Mouse (Mus musculus): ENCODE measurements at regions not wholly inside any gene's neighbourhood (a gene's known extent, or its start where the extent isn't known, plus 50 kb on each side); places are given as distances from the start of the nearest gene placed in this dataset.
"Not testable (repeated sequence)": the region's sequence is repeated elsewhere in the genome, so short reads cannot be mapped to it uniquely, and the experiment has no call there.

DNA sequence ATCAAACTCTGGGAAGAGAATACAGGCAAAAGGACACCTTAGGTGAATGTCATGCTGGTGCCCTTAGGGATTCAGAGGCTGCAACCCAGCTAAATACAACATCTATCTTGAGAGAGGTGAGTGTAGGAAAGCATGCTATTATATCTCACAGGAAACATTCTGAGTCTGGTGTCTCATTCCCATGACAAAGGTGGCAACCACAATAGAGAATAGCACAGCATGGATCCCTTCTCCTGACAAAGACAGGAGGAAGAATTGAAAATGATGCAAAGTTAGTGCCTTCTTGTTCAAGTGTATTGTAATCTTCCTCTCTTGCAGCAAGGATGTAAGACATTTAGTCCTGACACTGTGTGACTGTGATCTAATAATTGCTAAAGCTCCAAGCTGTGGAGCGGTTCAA, 532.8 kb downstream of the Tfec start:
- Histone ChIP-seq H3K4me2 (ENCODE audit: low read depth, low read length) (no peak overlapping the region), H3K9ac (ENCODE audit: low read length) (no peak overlapping the region), H3K4me1 (replicated peaks; ENCODE audit: control insufficient read depth, insufficient read depth, low read length) (no peaks in the 10 kb centered on the region), H3K9me3 (ENCODE audit: control insufficient read depth, low read length) (no peaks in the 10 kb centered on the region), H3K27ac (ENCODE audit: low read length) (no peak overlapping the region), H3K4me3 (ENCODE audit: low read length) (no peak overlapping the region), H3K27me3 (ENCODE audit: control insufficient read depth, insufficient read depth, low read depth, low read length) (no peaks in the 10 kb centered on the region), H3K36me3 (ENCODE audit: control insufficient read depth, insufficient read depth, low read length) (no peaks in the 10 kb centered on the region)
- 92% methylated on average over 1 of the region's 1 CpGs for WGBS
- ATAC-seq (ENCODE audit: low read depth): no peak

DNA sequence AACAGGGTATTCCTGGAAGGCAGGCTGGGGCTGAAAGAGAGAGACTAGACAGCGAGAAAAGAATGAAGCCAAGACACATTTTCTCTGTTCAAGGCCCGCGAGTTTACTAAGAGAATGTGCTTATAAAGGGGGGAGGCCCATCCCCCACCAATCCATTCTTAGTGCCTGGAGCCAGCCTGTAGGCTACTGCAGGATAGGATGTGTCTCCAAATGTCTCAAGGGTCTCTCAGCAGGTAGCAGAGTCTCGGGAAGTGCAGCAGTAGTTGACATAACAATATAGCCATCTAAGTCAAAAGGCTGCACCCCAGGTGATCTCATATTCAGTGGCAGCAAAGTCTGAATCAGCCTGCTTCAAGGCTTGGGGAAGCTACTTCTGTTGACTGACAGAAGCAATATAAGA, 536.2 kb downstream of the Tfec start:
- Histone ChIP-seq H3K9me3 (ENCODE audit: control insufficient read depth, low read length) (no peaks in the 10 kb centered on the region), H3K27me3 (ENCODE audit: control insufficient read depth, insufficient read depth, low read depth, low read length) (no peaks in the 10 kb centered on the region), H3K36me3 (ENCODE audit: control insufficient read depth, insufficient read depth, low read length) (no peaks in the 10 kb centered on the region), H3K4me1 (replicated peaks; ENCODE audit: control insufficient read depth, insufficient read depth, low read length) (no peaks in the 10 kb centered on the region), H3K9ac (ENCODE audit: low read length) (no peak overlapping the region), H3K4me2 (ENCODE audit: low read depth, low read length) (no peak overlapping the region), H3K27ac (ENCODE audit: low read length) (no peak overlapping the region), H3K4me3 (ENCODE audit: low read length) (no peak overlapping the region)
- WGBS: 66% methylated on average over 4 of the region's 4 CpGs
- ATAC-seq (ENCODE audit: low read depth): no peak

DNA sequence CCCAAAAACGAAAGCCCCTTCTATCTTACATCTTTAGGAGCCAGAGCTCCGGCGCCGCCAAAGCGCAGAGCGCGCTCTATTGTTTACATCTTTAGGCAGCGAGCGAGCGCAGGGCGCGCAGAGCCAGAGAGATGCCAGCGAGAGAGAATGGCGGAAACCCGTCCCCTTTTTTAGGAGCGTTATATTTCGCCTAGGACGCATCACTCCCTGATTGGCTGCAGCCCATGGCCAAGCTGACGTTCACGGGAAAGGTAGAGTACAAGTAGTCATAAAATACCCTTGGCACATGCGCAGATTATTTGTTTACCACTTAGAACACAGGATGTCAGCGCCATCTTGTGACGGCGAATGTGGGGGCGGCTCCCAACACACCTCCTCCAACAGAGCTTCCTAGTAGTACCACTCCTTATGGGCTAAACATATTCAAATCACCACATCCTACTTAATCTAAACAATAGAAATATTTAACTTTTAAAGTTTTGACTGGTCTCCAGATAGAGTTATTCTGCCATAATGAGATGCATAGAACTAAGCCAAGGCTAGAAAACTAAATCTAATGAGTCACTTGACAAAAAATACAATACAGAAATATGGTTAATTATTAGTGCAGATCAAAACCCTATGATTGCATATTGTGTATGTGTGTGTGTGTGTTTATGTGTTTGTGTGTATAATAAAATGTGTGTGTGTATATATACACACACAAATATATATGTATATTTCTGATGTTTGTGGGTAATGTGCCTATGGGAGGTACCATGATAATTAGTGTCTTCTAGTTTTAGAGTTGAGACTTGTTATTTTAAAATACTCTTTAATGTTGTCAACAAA, 538.1 kb downstream of the Tfec start:
- H3K4me2 ChIP-seq (ENCODE audit: low read depth, low read length): peak overlapping the region; percentile 39; the same call in 1 of the 2 replicates
- peak; percentile 73 for ATAC-seq (ENCODE audit: low read depth)
- WGBS: 44% methylated on average over 9 of the region's 25 CpGs
- H3K36me3 ChIP-seq (ENCODE audit: control insufficient read depth, insufficient read depth, low read length); H3K9ac ChIP-seq (ENCODE audit: low read length); H3K27me3 ChIP-seq (ENCODE audit: control insufficient read depth, insufficient read depth, low read depth, low read length); H3K4me1 ChIP-seq (replicated peaks; ENCODE audit: control insufficient read depth, insufficient read depth, low read length); H3K9me3 ChIP-seq (ENCODE audit: control insufficient read depth, low read length); H3K27ac ChIP-seq (ENCODE audit: low read length): not testable (repeated sequence)
- H3K4me3 ChIP-seq (ENCODE audit: low read length): peak overlapping the region; percentile 28

DNA sequence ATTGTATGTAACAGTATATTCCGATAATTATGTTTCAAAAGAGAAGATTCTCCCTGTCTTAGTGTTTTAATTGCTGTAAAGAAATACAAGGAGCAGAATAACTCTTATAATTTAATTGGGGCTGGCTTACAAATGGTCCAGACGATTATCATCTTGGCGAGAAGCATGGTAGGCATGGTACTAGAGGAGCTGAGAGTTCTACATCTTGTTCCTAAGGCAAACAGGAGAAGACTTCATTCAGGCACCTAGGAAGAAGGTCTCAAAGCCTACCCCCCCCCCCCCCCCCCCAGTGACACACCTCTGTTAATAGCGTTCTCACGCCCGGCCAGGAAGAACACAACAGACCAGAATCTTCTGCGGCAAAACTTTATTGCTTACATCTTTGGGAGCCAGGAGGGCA, 538.8 kb downstream of the Tfec start:
- Histone ChIP-seq H3K4me3 (ENCODE audit: low read length) (peak overlapping the region; percentile 28), H3K27ac (ENCODE audit: low read length) (no peak overlapping the region), H3K4me2 (ENCODE audit: low read depth, low read length) (peak overlapping the region; percentile 39), H3K27me3 (ENCODE audit: control insufficient read depth, insufficient read depth, low read depth, low read length) (no peaks in the 10 kb centered on the region), H3K9ac (ENCODE audit: low read length) (0 out of 2 replicates have a peak overlapping the region, but pooled peaks have one; percentile 39), H3K36me3 (ENCODE audit: control insufficient read depth, insufficient read depth, low read length) (no peaks in the 10 kb centered on the region), H3K9me3 (ENCODE audit: control insufficient read depth, low read length) (no peaks in the 10 kb centered on the region), H3K4me1 (replicated peaks; ENCODE audit: control insufficient read depth, insufficient read depth, low read length) (no peaks in the 10 kb centered on the region)
- 74% methylated on average over 4 of the region's 7 CpGs for WGBS
- ATAC-seq (ENCODE audit: low read depth): no peak

DNA sequence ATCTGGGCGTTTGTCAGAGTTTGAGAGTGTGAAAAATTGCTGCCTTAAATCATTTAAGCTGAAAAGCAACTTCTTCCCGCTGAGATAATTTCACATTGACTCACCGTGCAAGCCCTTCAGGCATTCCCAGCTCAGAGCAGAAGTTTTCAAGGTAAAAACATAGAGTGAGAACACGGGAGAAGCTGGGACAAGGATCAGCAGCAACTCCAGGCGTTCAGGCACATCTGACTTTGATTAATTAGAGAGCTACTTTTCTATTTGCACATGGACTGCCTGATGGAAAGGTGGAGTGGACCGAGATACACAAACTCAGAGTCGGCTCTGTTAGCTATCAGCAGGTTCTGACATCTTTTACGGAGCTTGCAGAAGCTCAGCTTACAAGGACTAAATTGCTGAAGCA, 564.6 kb downstream of the Tfec start:
- Histone ChIP-seq H3K4me3 (ENCODE audit: low read length) (no peak overlapping the region), H3K4me1 (replicated peaks; ENCODE audit: control insufficient read depth, insufficient read depth, low read length) (no peaks in the 10 kb centered on the region)
- ATAC-seq (ENCODE audit: low read depth): no peak

DNA sequence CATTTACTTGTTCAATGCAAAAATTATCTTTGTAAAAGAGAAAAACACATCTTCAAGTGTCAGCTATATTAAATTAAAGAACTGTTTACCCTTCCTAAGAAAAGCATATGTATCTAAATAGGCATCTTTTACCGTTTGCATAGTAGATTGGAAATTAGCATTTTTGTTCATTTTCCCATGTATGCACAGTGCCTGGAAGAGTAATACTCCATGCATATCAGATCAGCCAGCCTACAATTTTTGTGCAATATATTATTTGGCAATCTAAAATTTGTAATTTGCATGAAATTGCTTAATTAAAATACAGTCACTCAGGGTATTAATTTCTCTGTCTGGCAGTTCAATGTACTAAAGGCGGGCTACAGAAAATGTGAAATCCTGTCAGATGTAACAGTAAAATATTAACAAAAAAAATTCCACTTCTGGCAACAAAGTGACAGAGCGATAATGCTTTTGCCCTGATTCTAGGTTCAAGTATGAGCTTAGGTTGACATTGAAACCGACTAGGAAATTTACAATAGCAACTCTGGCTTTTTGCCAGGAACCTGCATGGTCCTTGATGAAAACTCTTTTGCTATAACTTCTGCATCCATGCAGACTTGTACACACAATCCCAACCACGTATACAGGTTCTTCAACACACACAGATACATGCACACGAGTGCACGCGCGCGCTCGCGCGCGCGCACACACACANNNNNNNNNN, 583.8 kb downstream of the Tfec start:
- Histone ChIP-seq H3K9me3 (ENCODE audit: control insufficient read depth, low read length) (no peaks in the 10 kb centered on the region), H3K27ac (ENCODE audit: low read length) (no peak overlapping the region), H3K4me2 (ENCODE audit: low read depth, low read length) (no peak overlapping the region), H3K27me3 (ENCODE audit: control insufficient read depth, insufficient read depth, low read depth, low read length) (no peaks in the 10 kb centered on the region), H3K9ac (ENCODE audit: low read length) (no peak overlapping the region), H3K36me3 (ENCODE audit: control insufficient read depth, insufficient read depth, low read length) (no peaks in the 10 kb centered on the region), H3K4me1 (replicated peaks; ENCODE audit: control insufficient read depth, insufficient read depth, low read length) (peaks cover 4% of the 10 kb centered on the region; the same call in 1 of the 2 replicates), H3K4me3 (ENCODE audit: low read length) (no peak overlapping the region)
- no peak for ATAC-seq (ENCODE audit: low read depth)
- WGBS: 85% methylated on average over 15 of the region's 15 CpGs

More for the DNA sequence above, 564.6 kb downstream of the Tfec start:
- WGBS: 10% methylated on average over 8 of the region's 8 CpGs
- Histone ChIP-seq H3K9me3 (ENCODE audit: control insufficient read depth, low read length) (no peaks in the 10 kb centered on the region), H3K27me3 (ENCODE audit: control insufficient read depth, insufficient read depth, low read depth, low read length) (no peaks in the 10 kb centered on the region), H3K27ac (ENCODE audit: low read length) (no peak overlapping the region), H3K36me3 (ENCODE audit: control insufficient read depth, insufficient read depth, low read length) (no peaks in the 10 kb centered on the region), H3K9ac (ENCODE audit: low read length) (no peak overlapping the region), H3K4me2 (ENCODE audit: low read depth, low read length) (no peak overlapping the region)

DNA sequence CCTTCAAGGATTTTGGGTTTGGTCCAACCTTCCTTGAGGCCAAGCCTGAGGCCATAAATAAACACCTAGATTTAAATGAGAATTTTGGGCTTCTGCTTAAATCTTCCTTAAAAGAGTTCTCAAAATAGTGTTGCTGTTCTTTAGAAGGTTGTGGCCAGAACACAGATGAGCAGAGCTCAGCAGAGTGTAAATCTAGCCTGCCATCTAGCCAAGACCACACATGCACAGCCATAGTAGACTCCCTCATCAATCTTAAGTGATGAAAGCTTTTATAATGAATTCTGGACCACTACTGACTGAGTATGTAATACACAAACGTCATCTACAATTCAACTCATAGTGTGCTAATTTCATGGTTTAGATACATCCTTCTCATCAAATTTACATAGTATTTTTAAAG, 585.3 kb downstream of the Tfec start:
- no peak overlapping the region for H3K27ac ChIP-seq (ENCODE audit: low read length)
- peaks cover 3% of the 10 kb centered on the region; the same call in 1 of the 2 replicates for H3K4me1 ChIP-seq (replicated peaks; ENCODE audit: control insufficient read depth, insufficient read depth, low read length)
- no peak overlapping the region for H3K4me2 ChIP-seq (ENCODE audit: low read depth, low read length)
- H3K36me3 ChIP-seq (ENCODE audit: control insufficient read depth, insufficient read depth, low read length): no peaks in the 10 kb centered on the region
- no peaks in the 10 kb centered on the region for H3K9me3 ChIP-seq (ENCODE audit: control insufficient read depth, low read length)
- H3K9ac ChIP-seq (ENCODE audit: low read length): no peak overlapping the region
- no peak overlapping the region for H3K4me3 ChIP-seq (ENCODE audit: low read length)
- no peak for ATAC-seq (ENCODE audit: low read depth)
- 32% methylated on average over 1 of the region's 1 CpGs for WGBS
- H3K27me3 ChIP-seq (ENCODE audit: control insufficient read depth, insufficient read depth, low read depth, low read length): no peaks in the 10 kb centered on the region

DNA sequence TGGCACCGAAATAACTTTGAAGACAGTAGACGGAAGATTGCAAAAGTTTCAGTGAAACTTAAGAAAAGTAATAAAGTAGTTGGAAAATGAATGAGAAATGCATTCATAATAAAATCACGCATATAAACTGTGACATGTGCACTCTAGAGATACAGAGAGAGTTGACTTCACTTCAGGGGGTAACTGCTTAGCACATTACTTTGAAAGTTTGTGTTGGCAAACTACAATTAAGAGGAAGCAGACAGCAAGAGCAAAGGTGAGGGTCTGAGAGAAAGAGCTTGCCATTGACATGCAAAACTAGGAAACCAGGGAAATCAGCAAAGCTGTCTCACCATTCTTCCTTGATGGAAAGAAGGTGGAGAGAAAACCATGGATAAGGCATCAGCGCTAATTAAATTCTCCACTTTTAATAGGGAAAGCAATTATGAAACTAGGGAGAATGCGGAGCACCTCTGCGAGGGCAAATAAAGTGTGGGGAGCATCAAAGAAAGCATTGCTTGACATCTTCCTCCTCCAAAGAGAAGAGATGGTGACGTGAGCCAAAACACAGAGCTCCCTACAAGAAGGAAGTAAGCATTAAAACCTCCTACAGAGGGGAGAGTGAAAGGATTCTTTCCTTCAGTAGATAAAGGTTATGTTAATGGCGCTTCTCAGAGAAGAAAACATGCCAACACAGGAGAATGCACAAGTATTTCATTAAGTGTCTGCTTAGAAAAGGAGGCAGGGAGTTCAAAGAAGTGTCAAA, 563.0 kb downstream of the Mdfic start:
- WGBS: 60% methylated on average over 8 of the region's 8 CpGs
- Histone ChIP-seq H3K9me3 (ENCODE audit: control insufficient read depth, low read length) (no peaks in the 10 kb centered on the region), H3K4me3 (ENCODE audit: low read length) (no peak overlapping the region), H3K9ac (ENCODE audit: low read length) (no peak overlapping the region), H3K27me3 (ENCODE audit: control insufficient read depth, insufficient read depth, low read depth, low read length) (no peaks in the 10 kb centered on the region), H3K4me1 (replicated peaks; ENCODE audit: control insufficient read depth, insufficient read depth, low read length) (no peaks in the 10 kb centered on the region), H3K36me3 (ENCODE audit: control insufficient read depth, insufficient read depth, low read length) (no peaks in the 10 kb centered on the region), H3K4me2 (ENCODE audit: low read depth, low read length) (no peak overlapping the region), H3K27ac (ENCODE audit: low read length) (no peak overlapping the region)
- ATAC-seq (ENCODE audit: low read depth): no peak

DNA sequence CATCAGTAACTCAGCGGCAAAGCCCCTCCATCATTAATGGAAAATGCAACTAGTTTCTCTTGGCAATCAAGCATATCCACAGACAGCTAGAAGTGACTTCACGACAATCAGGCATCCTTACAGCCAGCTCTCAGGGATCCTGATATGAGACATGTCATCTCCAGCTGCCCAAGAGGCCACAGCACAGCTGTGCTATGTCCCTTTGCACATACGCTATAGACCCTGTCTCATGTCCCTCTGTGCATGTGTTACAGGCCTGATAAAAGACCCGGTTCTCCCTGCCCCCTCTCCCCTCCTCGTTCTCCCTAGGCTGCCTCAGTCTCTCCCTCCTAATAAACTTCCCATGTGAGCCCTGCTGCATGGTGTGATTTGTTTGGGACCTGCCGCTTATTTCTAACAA, 561.5 kb downstream of the Mdfic start:
- no peak overlapping the region for H3K9ac ChIP-seq (ENCODE audit: low read length)
- WGBS: 63% methylated on average over 6 of the region's 6 CpGs
- ATAC-seq (ENCODE audit: low read depth): peak; percentile 80
- no peaks in the 10 kb centered on the region for H3K4me1 ChIP-seq (replicated peaks; ENCODE audit: control insufficient read depth, insufficient read depth, low read length)
- no peak overlapping the region for H3K4me3 ChIP-seq (ENCODE audit: low read length)
- no peaks in the 10 kb centered on the region for H3K36me3 ChIP-seq (ENCODE audit: control insufficient read depth, insufficient read depth, low read length)
- no peaks in the 10 kb centered on the region for H3K27me3 ChIP-seq (ENCODE audit: control insufficient read depth, insufficient read depth, low read depth, low read length)
- no peaks in the 10 kb centered on the region for H3K9me3 ChIP-seq (ENCODE audit: control insufficient read depth, low read length)
- no peak overlapping the region for H3K27ac ChIP-seq (ENCODE audit: low read length)
- no peak overlapping the region for H3K4me2 ChIP-seq (ENCODE audit: low read depth, low read length)

Data from lung, embryonic 16.5 days (tissue).